Comparison of ENCODE assay signal across 31 mouse cellular contexts in the genomic region with DNA sequence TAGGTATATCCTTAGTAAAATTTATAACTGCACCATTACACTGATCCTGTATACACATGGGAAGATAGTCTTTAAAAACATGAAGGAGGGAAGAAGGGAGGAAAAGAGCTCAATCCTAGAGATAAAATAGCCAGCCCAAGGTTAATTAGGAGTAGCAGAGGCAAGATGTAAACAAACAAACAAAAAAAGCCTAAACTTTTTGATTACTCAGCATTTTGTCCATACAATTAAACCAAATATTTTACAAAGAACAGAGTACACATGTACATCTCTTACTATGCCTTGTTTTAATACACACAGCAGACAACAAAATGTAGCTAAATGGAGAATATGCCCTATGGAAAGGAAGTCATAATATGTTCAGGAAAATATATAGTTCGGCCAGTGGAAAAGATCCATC.
"Had no signal": no experiment of that assay in that cellular context is flagged by ENCODE, and none has a peak within 500 bp of the region (broad histone marks: within the 10 kb centered on the region; RNA-seq: fewer than 3 reads in every experiment).

No protein-coding gene starts in this region.

- H3K27ac ChIP-seq: heart, embryonic 13.5 days; heart, embryonic 15.5 days; hindbrain, embryonic 10.5 days; hindbrain, embryonic 12.5 days; hindbrain, embryonic 13.5 days; hindbrain, embryonic 14.5 days; hindbrain, embryonic 15.5 days; hindbrain, postnatal 0 days; intestine, embryonic 15.5 days; kidney, embryonic 15.5 days; kidney, postnatal 0 days; layer of hippocampus, adult 2 months; left cerebral cortex, adult 2 months had no signal

- H3K4me1 ChIP-seq: heart, embryonic 12.5 days; heart, embryonic 13.5 days; heart, embryonic 15.5 days; hindbrain, embryonic 10.5 days; hindbrain, embryonic 12.5 days; hindbrain, embryonic 13.5 days; hindbrain, embryonic 15.5 days; intestine, embryonic 15.5 days; kidney, embryonic 15.5 days had no signal

- H3K4me2 ChIP-seq: heart, embryonic 11.5 days; heart, embryonic 12.5 days; heart, embryonic 13.5 days; heart, embryonic 15.5 days; hindbrain, embryonic 12.5 days; hindbrain, embryonic 13.5 days; hindbrain, embryonic 14.5 days; hindbrain, embryonic 15.5 days; intestine, embryonic 15.5 days; kidney, embryonic 15.5 days had no signal

- H3K36me3 ChIP-seq: heart, embryonic 12.5 days; hindbrain, embryonic 12.5 days; hindbrain, embryonic 15.5 days; intestine, embryonic 15.5 days had no signal

- H3K9me3 ChIP-seq: heart, embryonic 12.5 days; heart, embryonic 13.5 days; heart, embryonic 15.5 days; hindbrain, embryonic 10.5 days; hindbrain, embryonic 12.5 days; hindbrain, embryonic 13.5 days; hindbrain, embryonic 15.5 days; intestine, embryonic 15.5 days; kidney, embryonic 15.5 days had no signal

- H3K9ac ChIP-seq: heart, embryonic 12.5 days; heart, embryonic 13.5 days; heart, embryonic 15.5 days; hindbrain, embryonic 12.5 days; hindbrain, embryonic 13.5 days; hindbrain, embryonic 14.5 days; hindbrain, embryonic 15.5 days; intestine, embryonic 15.5 days; kidney, embryonic 15.5 days had no signal

- DNase-seq: heart, postnatal 10 days; heart, postnatal 14 days; heart, postnatal 36 days; heart, postnatal 4 days; kidney, adult 11 months; kidney, adult 18-20 months; kidney, adult 2 months; kidney, adult 8-10 months; kidney, adult 9 months; kidney, postnatal 10 days; kidney, postnatal 14 days; kidney, postnatal 25 days; kidney, postnatal 36 days; kidney, postnatal 4 days; layer of hippocampus, adult 9-11 months; layer of hippocampus, postnatal 36 days had no signal

- H3K27me3 ChIP-seq: heart, embryonic 12.5 days; heart, embryonic 13.5 days; heart, embryonic 15.5 days; hindbrain, embryonic 12.5 days; hindbrain, embryonic 13.5 days; hindbrain, embryonic 15.5 days; intestine, embryonic 15.5 days; kidney, embryonic 15.5 days had no signal

- H3K4me3 ChIP-seq: heart, embryonic 12.5 days; heart, embryonic 13.5 days; heart, embryonic 15.5 days; hindbrain, embryonic 10.5 days; hindbrain, embryonic 12.5 days; hindbrain, embryonic 13.5 days; hindbrain, embryonic 15.5 days; intestine, embryonic 15.5 days; kidney, embryonic 15.5 days; layer of hippocampus, adult 2 months; left cerebral cortex, adult 2 months had no signal
